Mouse (Mus musculus): ENCODE data around the gene Hrh3.

The Hrh3 gene

DNA sequence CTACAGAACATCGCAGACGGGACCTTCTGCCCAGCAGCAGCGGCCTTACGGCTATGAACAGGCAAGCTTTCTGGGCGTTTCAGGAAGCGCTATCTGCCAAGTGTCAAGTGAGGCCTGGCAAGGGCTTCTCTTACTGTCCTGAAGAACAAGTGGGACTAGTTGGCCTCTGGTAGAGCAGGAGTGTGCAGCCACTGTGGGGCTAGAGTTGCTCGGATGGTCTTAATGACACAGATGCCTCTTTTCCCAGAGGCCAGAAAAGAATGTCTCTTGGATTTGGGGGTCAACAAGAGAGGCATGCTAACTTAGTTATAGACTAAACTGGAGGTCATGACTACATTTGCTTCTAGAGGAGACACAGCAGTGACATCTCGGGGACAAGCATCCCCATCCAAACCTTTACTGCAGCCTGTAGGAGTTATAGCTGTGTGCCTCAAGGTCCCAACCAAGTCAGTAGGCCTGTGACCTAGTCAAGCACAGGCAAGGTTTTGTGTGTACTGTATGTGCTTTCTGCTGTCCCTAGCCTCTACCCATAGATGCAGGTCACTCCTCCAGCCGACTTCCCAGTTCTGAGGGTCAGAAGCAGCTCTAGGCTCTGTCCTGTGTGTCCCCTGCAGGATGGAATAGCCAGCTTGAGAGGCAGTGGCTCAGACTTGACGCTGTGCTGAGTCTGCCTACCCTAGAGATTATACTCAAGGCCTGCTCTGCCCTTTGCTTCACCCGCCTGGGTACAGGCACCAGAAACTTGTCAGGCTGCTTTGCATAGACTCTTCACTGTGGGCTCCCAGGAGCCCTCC is 40.8 kb downstream of the Hrh3 start:
- DNase-seq (ENCODE audit: low spot score): no peak

DNA sequence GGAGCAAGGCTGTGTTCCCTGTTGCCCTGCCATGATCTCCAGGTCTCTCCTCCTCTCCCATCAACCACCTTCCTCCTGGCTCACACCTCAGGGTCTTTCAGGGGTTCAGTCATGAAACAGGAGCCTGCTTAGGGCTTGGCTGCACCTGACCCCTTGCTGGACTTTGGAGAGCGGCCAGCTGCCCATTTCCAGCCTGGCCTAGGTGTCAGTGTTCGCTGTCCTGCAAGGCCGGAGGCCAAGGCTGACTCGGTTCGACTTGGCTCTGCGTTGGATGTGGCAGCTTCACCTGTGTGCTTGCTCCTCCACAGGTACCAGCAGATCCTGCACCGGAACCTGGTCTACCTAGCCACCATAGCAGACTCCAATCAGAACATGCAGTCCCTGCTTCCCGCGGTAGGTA is 51.3 kb downstream of the Hrh3 start:
- DNase-seq (ENCODE audit: low spot score): no peak

DNA sequence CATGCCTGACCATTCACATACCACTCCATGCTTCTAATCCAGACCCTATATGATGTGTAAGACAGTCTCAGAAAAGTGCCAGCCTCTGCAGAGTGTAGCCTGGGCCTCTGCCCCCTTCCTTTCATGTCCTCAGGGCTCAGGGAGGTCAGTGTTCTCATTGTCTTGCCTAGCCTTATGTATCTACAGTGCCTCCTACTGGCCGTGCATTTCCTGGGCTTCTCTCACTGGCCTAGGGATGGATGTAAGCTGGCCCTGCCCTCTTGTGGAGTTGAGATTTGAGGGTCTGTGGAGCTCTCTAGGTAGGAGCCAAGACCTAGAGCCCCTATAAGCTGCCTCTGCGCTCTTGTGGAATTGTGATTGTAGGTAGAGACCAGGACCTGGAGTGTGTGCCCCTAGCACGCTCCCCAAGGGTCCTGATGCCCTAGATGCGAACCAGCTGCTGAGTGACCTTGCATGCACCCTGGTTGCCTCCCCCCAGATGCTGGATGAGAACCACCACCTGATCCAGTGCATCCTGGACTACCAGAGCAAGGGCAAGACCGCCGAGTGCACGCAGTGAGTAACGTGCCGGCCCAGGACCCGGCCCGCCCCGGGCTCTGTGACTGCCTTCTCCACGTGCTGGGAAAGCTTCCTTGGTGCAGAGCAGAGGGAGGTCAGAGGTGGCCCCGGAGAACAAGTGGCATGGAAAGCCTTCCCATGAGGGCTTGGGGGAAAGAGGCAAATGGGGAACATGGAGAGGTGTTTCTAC is 52.1 kb downstream of the Hrh3 start:
- DNase-seq (ENCODE audit: low spot score): no peak

DNA sequence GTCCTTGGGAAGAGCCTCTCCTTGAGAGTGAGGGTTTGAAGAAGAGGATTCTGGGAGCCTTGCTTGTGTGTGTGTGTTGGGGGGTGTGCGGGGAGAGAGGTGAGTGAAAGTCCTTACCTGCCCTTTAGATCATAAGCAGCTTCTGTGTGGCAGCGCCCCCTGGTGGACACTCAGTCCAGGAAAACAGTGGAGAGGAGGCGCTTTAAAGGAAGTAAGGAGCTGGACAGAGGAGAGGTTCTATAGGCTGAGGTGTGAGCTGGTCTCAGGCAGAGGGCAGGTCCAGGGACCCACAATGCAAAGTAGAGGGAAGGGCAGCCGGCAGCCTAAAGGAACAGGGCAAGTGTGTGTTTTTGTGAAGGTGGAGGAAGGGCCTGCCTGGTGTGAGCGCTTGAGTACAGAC is 53.3 kb downstream of the Hrh3 start:
- peak; percentile 65 for DNase-seq (ENCODE audit: low spot score)

Data from urinary bladder, postnatal 10 days (tissue).